Mouse (Mus musculus) bone marrow macrophage, adult 2 months (primary cell): Measurements from ENCODE around the gene Atp6v0a1.

Experiments
- CTCF ChIP-seq: IDR thresholded peaks from 2 replicates; pipeline ENCODE4 v1.5.1; 2012; ENCODE audit warnings: low read depth, mild to moderate bottlenecking, low read length, moderate library complexity
- POLR2A ChIP-seq: IDR thresholded peaks from 2 replicates; pipeline ENCODE4 v1.6.1; 2012; ENCODE audit warnings: mild to moderate bottlenecking, low read depth, low read length, borderline replicate concordance

- TF ChIP-seq CTCF (no peak), POLR2A (no peak)
Observed at GRCm38 (mm10) chr11:100999254-100999653, 10.0 kb upstream of the Atp6v0a1 start.
